Comparison of ENCODE assay signal across 23 mouse cellular contexts in genomic region chr5:9910452-9911088, GRCm38 (mm10).
DNase-seq lines count a peak whose midpoint lies in the region; ATAC-seq and TF ChIP-seq lines count a peak whose summit lies in the region.
"Had no signal": no experiment of that assay in that cellular context is flagged by ENCODE, and none has a peak within 500 bp of the region (broad histone marks: within the 10 kb centered on the region; RNA-seq: fewer than 3 reads in every experiment).

No protein-coding gene starts in this region.

- H3K9me3 ChIP-seq in midbrain, embryonic 11.5 days (ENCODE audit: control insufficient read depth, low read length): no peaks in the 10 kb centered on the region
- H3K9me3 ChIP-seq in midbrain, postnatal 0 days (ENCODE audit: low read length): no peaks in the 10 kb centered on the region
- H3K9me3 ChIP-seq in forebrain, embryonic 12.5 days: no peaks in the 10 kb centered on the region
- no peaks in the 10 kb centered on the region for H3K9me3 ChIP-seq in forebrain, embryonic 15.5 days
- no peaks in the 10 kb centered on the region for H3K9me3 ChIP-seq in midbrain, embryonic 14.5 days (ENCODE audit: control insufficient read depth, low read length)
- no peaks in the 10 kb centered on the region for H3K9me3 ChIP-seq in intestine, embryonic 16.5 days (ENCODE audit: control insufficient read depth, low read length)
- H3K9me3 ChIP-seq: embryonic facial prominence, embryonic 15.5 days; heart, embryonic 10.5 days; hindbrain, embryonic 13.5 days; intestine, embryonic 15.5 days had no signal

- H3K4me3 ChIP-seq in midbrain, embryonic 11.5 days (ENCODE audit: low read depth, low read length): no peak overlapping the region
- no peak overlapping the region for H3K4me3 ChIP-seq in midbrain, postnatal 0 days (ENCODE audit: low read depth, low read length)
- no peak overlapping the region for H3K4me3 ChIP-seq in forebrain, embryonic 12.5 days (replicated peaks)
- no peak overlapping the region for H3K4me3 ChIP-seq in forebrain, embryonic 15.5 days
- H3K4me3 ChIP-seq in midbrain, embryonic 14.5 days (replicated peaks; ENCODE audit: low read depth, low read length): no peak overlapping the region
- H3K4me3 ChIP-seq in intestine, embryonic 16.5 days (ENCODE audit: low read length): no peak overlapping the region
- H3K4me3 ChIP-seq: embryonic facial prominence, embryonic 15.5 days; erythroblast, embryonic 14.5 days; heart, embryonic 10.5 days; hindbrain, embryonic 13.5 days; intestine, embryonic 15.5 days had no signal

- H3K27ac ChIP-seq in midbrain, embryonic 11.5 days (ENCODE audit: low read depth, low read length): no peak overlapping the region
- no peak overlapping the region for H3K27ac ChIP-seq in midbrain, postnatal 0 days (ENCODE audit: low read depth, low read length)
- H3K27ac ChIP-seq in forebrain, embryonic 12.5 days: no peak overlapping the region
- no peak overlapping the region for H3K27ac ChIP-seq in forebrain, embryonic 15.5 days (replicated peaks)
- H3K27ac ChIP-seq in midbrain, embryonic 14.5 days (replicated peaks; ENCODE audit: low read depth, low read length): no peak overlapping the region
- H3K27ac ChIP-seq in intestine, embryonic 16.5 days (ENCODE audit: low read length): no peak overlapping the region
- H3K27ac ChIP-seq: embryonic facial prominence, embryonic 15.5 days; heart, embryonic 10.5 days; hindbrain, embryonic 13.5 days; intestine, embryonic 15.5 days had no signal

- H3K4me2 ChIP-seq in midbrain, embryonic 11.5 days: no peak overlapping the region
- H3K4me2 ChIP-seq in midbrain, postnatal 0 days (ENCODE audit: low read depth, low read length, poor library complexity, severe bottlenecking): no peak overlapping the region
- H3K4me2 ChIP-seq in forebrain, embryonic 12.5 days: no peak overlapping the region
- no peak overlapping the region for H3K4me2 ChIP-seq in forebrain, embryonic 15.5 days (replicated peaks)
- H3K4me2 ChIP-seq in midbrain, embryonic 14.5 days (ENCODE audit: low read length): no peak overlapping the region
- no peak overlapping the region for H3K4me2 ChIP-seq in intestine, embryonic 16.5 days (ENCODE audit: low read depth, low read length)
- H3K4me2 ChIP-seq: embryonic facial prominence, embryonic 15.5 days; hindbrain, embryonic 13.5 days; intestine, embryonic 15.5 days had no signal

- ATAC-seq in midbrain, embryonic 11.5 days (ENCODE audit: low FRiP score): peak; percentile 87
- ATAC-seq in midbrain, postnatal 0 days (ENCODE audit: low FRiP score): no peak
- ATAC-seq in forebrain, embryonic 12.5 days (ENCODE audit: low FRiP score): peak; percentile 70; the same call in 1 of the 2 replicates
- ATAC-seq in forebrain, embryonic 15.5 days (replicated peaks): peak; percentile 70; the same call in 1 of the 2 replicates
- ATAC-seq in midbrain, embryonic 14.5 days (ENCODE audit: low FRiP score, low TSS enrichment): peak; percentile 57; the same call in 1 of the 2 replicates
- ATAC-seq in intestine, embryonic 16.5 days: no peak
- ATAC-seq: intestine, embryonic 15.5 days had no signal

- H3K36me3 ChIP-seq in midbrain, embryonic 11.5 days (ENCODE audit: control insufficient read depth, insufficient read depth, low read length): no peaks in the 10 kb centered on the region
- no peaks in the 10 kb centered on the region for H3K36me3 ChIP-seq in midbrain, postnatal 0 days (ENCODE audit: insufficient read depth, low read length)
- no peaks in the 10 kb centered on the region for H3K36me3 ChIP-seq in forebrain, embryonic 12.5 days (replicated peaks)
- H3K36me3 ChIP-seq in forebrain, embryonic 15.5 days: no peaks in the 10 kb centered on the region
- no peaks in the 10 kb centered on the region for H3K36me3 ChIP-seq in midbrain, embryonic 14.5 days (ENCODE audit: control insufficient read depth, insufficient read depth, low read length)
- no peaks in the 10 kb centered on the region for H3K36me3 ChIP-seq in intestine, embryonic 16.5 days (ENCODE audit: control insufficient read depth, insufficient read depth, low read length)
- H3K36me3 ChIP-seq: embryonic facial prominence, embryonic 15.5 days; heart, embryonic 10.5 days; hindbrain, embryonic 13.5 days; intestine, embryonic 15.5 days had no signal

- no peak for DNase-seq in midbrain, embryonic 11.5 days (ENCODE audit: low spot score, missing footprints)
- DNase-seq in midbrain, postnatal 0 days (ENCODE audit: low spot score): no peak
- DNase-seq in midbrain, embryonic 14.5 days: peak; percentile 25
- no peak for DNase-seq in kidney, adult 9 months
- DNase-seq in thymus, postnatal 10 days (ENCODE audit: low spot score in 2 of 2): no peak
- DNase-seq: adrenal gland, adult 2 months; adrenal gland, postnatal 36 days; cerebellum, adult 11 months; cerebellum, adult 8-10 months; cerebellum, postnatal 14 days; embryo, embryonic 11 days; gastrocnemius, postnatal 36 days; heart, adult 11 months; heart, postnatal 10 days; heart, postnatal 4 days had no signal

- TF ChIP-seq CTCF in midbrain, postnatal 0 days (IDR thresholded peaks at IDR 0.05): no peak

- H3K4me1 ChIP-seq in midbrain, embryonic 11.5 days (ENCODE audit: control insufficient read depth, insufficient read depth, low read length): no peaks in the 10 kb centered on the region
- no peaks in the 10 kb centered on the region for H3K4me1 ChIP-seq in midbrain, postnatal 0 days (ENCODE audit: insufficient read depth, low read length)
- H3K4me1 ChIP-seq in forebrain, embryonic 12.5 days: no peaks in the 10 kb centered on the region; the same call in 1 of the 2 replicates
- H3K4me1 ChIP-seq in forebrain, embryonic 15.5 days: no peaks in the 10 kb centered on the region
- no peaks in the 10 kb centered on the region for H3K4me1 ChIP-seq in midbrain, embryonic 14.5 days (ENCODE audit: control insufficient read depth, insufficient read depth, low read length)
- no peaks in the 10 kb centered on the region for H3K4me1 ChIP-seq in intestine, embryonic 16.5 days (ENCODE audit: control insufficient read depth, insufficient read depth, low read length)
- H3K4me1 ChIP-seq: embryonic facial prominence, embryonic 15.5 days; heart, embryonic 10.5 days; hindbrain, embryonic 13.5 days; intestine, embryonic 15.5 days had no signal

- H3K9ac ChIP-seq in midbrain, embryonic 11.5 days (ENCODE audit: low read length): no peak overlapping the region
- H3K9ac ChIP-seq in midbrain, postnatal 0 days (replicated peaks; ENCODE audit: low read length, poor library complexity, severe bottlenecking): no peak overlapping the region
- H3K9ac ChIP-seq in forebrain, embryonic 12.5 days: no peak overlapping the region
- H3K9ac ChIP-seq in forebrain, embryonic 15.5 days (replicated peaks): no peak overlapping the region
- H3K9ac ChIP-seq in midbrain, embryonic 14.5 days (replicated peaks; ENCODE audit: low read length): no peak overlapping the region
- H3K9ac ChIP-seq in intestine, embryonic 16.5 days (ENCODE audit: low read depth, low read length): no peak overlapping the region
- H3K9ac ChIP-seq: embryonic facial prominence, embryonic 15.5 days; hindbrain, embryonic 13.5 days; intestine, embryonic 15.5 days had no signal

- WGBS in midbrain, embryonic 11.5 days: 74% methylated on average over 1 of the region's 1 CpGs
- WGBS in midbrain, postnatal 0 days: 42% methylated on average over 1 of the region's 1 CpGs
- 32% methylated on average over 1 of the region's 1 CpGs for WGBS in forebrain, embryonic 12.5 days
- 32% methylated on average over 1 of the region's 1 CpGs for WGBS in forebrain, embryonic 15.5 days
- WGBS in midbrain, embryonic 14.5 days: 33% methylated on average over 1 of the region's 1 CpGs
- WGBS in intestine, embryonic 16.5 days: 71% methylated on average over 1 of the region's 1 CpGs

- H3K27me3 ChIP-seq in midbrain, embryonic 11.5 days (ENCODE audit: control insufficient read depth, insufficient read depth, low read length): no peaks in the 10 kb centered on the region
- no peaks in the 10 kb centered on the region for H3K27me3 ChIP-seq in midbrain, postnatal 0 days (ENCODE audit: insufficient read depth, low read length)
- H3K27me3 ChIP-seq in forebrain, embryonic 12.5 days: no peaks in the 10 kb centered on the region
- no peaks in the 10 kb centered on the region for H3K27me3 ChIP-seq in forebrain, embryonic 15.5 days
- no peaks in the 10 kb centered on the region for H3K27me3 ChIP-seq in midbrain, embryonic 14.5 days (ENCODE audit: control insufficient read depth, insufficient read depth, low read length)
- H3K27me3 ChIP-seq in intestine, embryonic 16.5 days (replicated peaks; ENCODE audit: control insufficient read depth, insufficient read depth, low read length): no peaks in the 10 kb centered on the region
- H3K27me3 ChIP-seq: embryonic facial prominence, embryonic 15.5 days; hindbrain, embryonic 13.5 days; intestine, embryonic 15.5 days had no signal

Comparison
In these comparisons a context has a peak if more than half of its experiments do, and no peak if none do; other contexts are left out.
1. ATAC-seq: peak in midbrain, embryonic 11.5 days (single experiment), forebrain, embryonic 12.5 days (single experiment), forebrain, embryonic 15.5 days (single experiment) and midbrain, embryonic 14.5 days (single experiment); none in midbrain, postnatal 0 days (single experiment) and intestine, embryonic 16.5 days (single experiment).